Mouse (Mus musculus) lung, embryonic 15.5 days (tissue): ENCODE data around the gene Sf3a2. TPM values are rescaled to one million over a fixed set of nuclear protein-coding genes. Genes with fewer than 3 reads are reported as not detected.
"Not testable (repeated sequence)": the region's sequence is repeated elsewhere in the genome, so short reads cannot be mapped to it uniquely, and the experiment has no call there.

Experiments
- ATAC-seq: fragments of 200-750 bp; cut with Nextera tagmentation; 2 replicates; pipeline ENCODE4 v1.8.0; 2017; ENCODE audit warnings: moderate number of reproducible peaks, borderline replicate concordance; ENCODE audit not compliant: low FRiP score, low TSS enrichment; ENCODE audit errors: extremely low read depth
- H3K27ac ChIP-seq: fragments of 300-500 bp; sonication (generic); 2 replicates; pipeline ENCODE4 v1.5.1; 2015; ENCODE audit warnings: moderate library complexity, mild to moderate bottlenecking, inconsistent platforms
- H3K27me3 ChIP-seq: fragments of 300-500 bp; sonication (generic); 2 replicates; pipeline ENCODE4 v1.6.1; 2015; ENCODE audit warnings: inconsistent platforms
- H3K36me3 ChIP-seq: fragments of 300-500 bp; sonication (generic); 2 replicates; pipeline ENCODE4 v1.6.1; 2015; ENCODE audit warnings: inconsistent platforms
- H3K4me1 ChIP-seq: fragments of 300-500 bp; sonication (generic); 2 replicates; pipeline ENCODE4 v1.6.1; 2015; ENCODE audit warnings: inconsistent platforms
- H3K4me2 ChIP-seq: fragments of 300-500 bp; sonication (generic); 2 replicates; pipeline ENCODE4 v1.6.1; 2015; ENCODE audit warnings: inconsistent platforms, mild to moderate bottlenecking, moderate library complexity
- H3K4me3 ChIP-seq: fragments of 300-500 bp; sonication (generic); 2 replicates; pipeline ENCODE4 v1.5.1; 2015; ENCODE audit warnings: mild to moderate bottlenecking, inconsistent platforms
- H3K9ac ChIP-seq: fragments of 300-500 bp; sonication (generic); 2 replicates; pipeline ENCODE4 v1.6.1; 2015; ENCODE audit warnings: inconsistent platforms
- H3K9me3 ChIP-seq: fragments of 300-500 bp; sonication (generic); 2 replicates; pipeline ENCODE4 v1.6.1; 2016; ENCODE audit warnings: inconsistent platforms
- WGBS: fragments of 180-500 bp; shearing (Covaris S2); methylation state at CpG from one replicate; pipeline ENCODE4 v1.1.7; 2015; 5-methylcytosine and 5-hydroxymethylcytosine counted together
- polyA plus RNA-seq: library from polyadenylated mRNA; unstranded; fragments of >200 nt; fragmentation: Nextera tagmentation; extraction: Ambion mirVana; gene quantifications from 2 replicates; pipeline ENCODE4 v1.2.1, GENCODE M21; 2015

Gene Sf3a2
- polyA plus RNA-seq, 1 experiment from 2014 or later, result 64.7 TPM

- Histone ChIP-seq H3K36me3 (no peaks in the 10 kb centered on the region), H3K27ac (no peak overlapping the region), H3K9me3 (no peaks in the 10 kb centered on the region), H3K4me1 (no peaks in the 10 kb centered on the region), H3K4me3 (no peak overlapping the region), H3K9ac (no peak overlapping the region), H3K27me3 (no peaks in the 10 kb centered on the region), H3K4me2 (no peak overlapping the region)
- 19% methylated on average over 3 of the region's 3 CpGs for WGBS
- no peak for ATAC-seq
Observed at GRCm38 (mm10) chr10:80819406-80819805, 21.4 kb downstream of the Sf3a2 start.

GRCm38 (mm10) chr10:80821991-80822390 is 24.0 kb downstream of the Sf3a2 start:
- WGBS, result 37% methylated on average over 2 of the region's 2 CpGs
- H3K9me3 ChIP-seq, result no peaks in the 10 kb centered on the region
- no peak overlapping the region for H3K27ac ChIP-seq
- no peak overlapping the region for H3K4me2 ChIP-seq
- no peaks in the 10 kb centered on the region for H3K36me3 ChIP-seq
- H3K4me3 ChIP-seq, result no peak overlapping the region
- H3K4me1 ChIP-seq, result 0 out of 2 replicates have a peak, but pooled peaks cover 2% of the 10 kb centered on the region
- H3K27me3 ChIP-seq, result no peaks in the 10 kb centered on the region
- no peak overlapping the region for H3K9ac ChIP-seq
- ATAC-seq, result no peak

GRCm38 (mm10) chr10:80822528-80822927 is 24.5 kb downstream of the Sf3a2 start:
- 84% methylated on average over 5 of the region's 5 CpGs for WGBS
- H3K4me3 ChIP-seq, result no peak overlapping the region
- no peak overlapping the region for H3K4me2 ChIP-seq
- no peaks in the 10 kb centered on the region for H3K9me3 ChIP-seq
- no peaks in the 10 kb centered on the region for H3K36me3 ChIP-seq
- no peaks in the 10 kb centered on the region for H3K27me3 ChIP-seq
- no peak overlapping the region for H3K27ac ChIP-seq
- no peak for ATAC-seq
- no peak overlapping the region for H3K9ac ChIP-seq
- H3K4me1 ChIP-seq, result 0 out of 2 replicates have a peak, but pooled peaks cover 2% of the 10 kb centered on the region

- no peak overlapping the region for H3K27ac ChIP-seq
- H3K4me1 ChIP-seq, result peaks cover 9% of the 10 kb centered on the region
- no peak overlapping the region for H3K4me3 ChIP-seq
- H3K27me3 ChIP-seq, result no peaks in the 10 kb centered on the region
- no peaks in the 10 kb centered on the region for H3K9me3 ChIP-seq
- no peak overlapping the region for H3K9ac ChIP-seq
- WGBS, result 81% methylated on average over 1 of the region's 1 CpGs
- no peaks in the 10 kb centered on the region for H3K36me3 ChIP-seq
- ATAC-seq, result no peak
- H3K4me2 ChIP-seq, result no peak overlapping the region
Observed at GRCm38 (mm10) chr10:80823316-80823715, 25.3 kb downstream of the Sf3a2 start.

GRCm38 (mm10) chr10:80823847-80824643 is 26.0 kb downstream of the Sf3a2 start:
- no peak overlapping the region for H3K9ac ChIP-seq
- no peak overlapping the region for H3K4me3 ChIP-seq
- H3K27me3 ChIP-seq, result no peaks in the 10 kb centered on the region
- H3K27ac ChIP-seq, result no peak overlapping the region
- no peak overlapping the region for H3K4me2 ChIP-seq
- WGBS, result 58% methylated on average over 8 of the region's 8 CpGs
- no peaks in the 10 kb centered on the region for H3K9me3 ChIP-seq
- peaks cover under 1% of the 10 kb centered on the region for H3K36me3 ChIP-seq
- no peak for ATAC-seq
- peaks cover 13% of the 10 kb centered on the region for H3K4me1 ChIP-seq

GRCm38 (mm10) chr10:80824827-80825226 is 26.8 kb downstream of the Sf3a2 start:
- H3K4me3 ChIP-seq, result no peak overlapping the region
- H3K27me3 ChIP-seq, result no peaks in the 10 kb centered on the region

GRCm38 (mm10) chr10:80826151-80827062 is 28.4 kb downstream of the Sf3a2 start, which contains the start of gene Oaz1:
TSS of gene Oaz1 (plus strand) at chr10:80826656.
- peak within 1 kb of the TSS; percentile 80 for H3K4me2 ChIP-seq
- WGBS, result under 1% methylated on average over 82 of the region's 82 CpGs
- no peaks in the 10 kb centered on the region for H3K9me3 ChIP-seq
- peak within 1 kb of the TSS; percentile 77 for H3K4me3 ChIP-seq
- H3K27me3 ChIP-seq, result no peaks in the 10 kb centered on the region
- peaks cover 29% of the 10 kb centered on the region for H3K4me1 ChIP-seq
- peak within 1 kb of the TSS; percentile 96 for H3K9ac ChIP-seq
- H3K36me3 ChIP-seq, result peaks cover 17% of the 10 kb centered on the region
- peak within 1 kb of the TSS; percentile 92 for H3K27ac ChIP-seq
- peak; percentile 98 for ATAC-seq

More at GRCm38 (mm10) chr10:80824827-80825226, 26.8 kb downstream of the Sf3a2 start:
- H3K9me3 ChIP-seq, result no peaks in the 10 kb centered on the region
- no peak overlapping the region for H3K27ac ChIP-seq
- no peak overlapping the region for H3K9ac ChIP-seq
- H3K4me2 ChIP-seq, result no peak overlapping the region
- peaks cover 13% of the 10 kb centered on the region for H3K4me1 ChIP-seq
- no peak for ATAC-seq
- H3K36me3 ChIP-seq, result peaks cover 8% of the 10 kb centered on the region
- 59% methylated on average over 2 of the region's 2 CpGs for WGBS

- Histone ChIP-seq H3K27ac (peak overlapping the region; percentile 92), H3K36me3 (peaks cover 17% of the 10 kb centered on the region), H3K27me3 (no peaks in the 10 kb centered on the region), H3K9me3 (no peaks in the 10 kb centered on the region), H3K4me1 (peaks cover 29% of the 10 kb centered on the region), H3K4me2 (peak overlapping the region; percentile 80), H3K9ac (peak overlapping the region; percentile 96), H3K4me3 (peak overlapping the region; percentile 77)
- 5% methylated on average over 29 of the region's 29 CpGs for WGBS
- no peak for ATAC-seq
Observed at GRCm38 (mm10) chr10:80827063-80827869, 29.3 kb downstream of the Sf3a2 start.

GRCm38 (mm10) chr10:80827870-80828420 is 29.9 kb downstream of the Sf3a2 start:
- H3K27me3 ChIP-seq, result peaks cover 2% of the 10 kb centered on the region; the same call in 1 of the 2 replicates
- peak overlapping the region; percentile 80 for H3K4me2 ChIP-seq
- no peak for ATAC-seq
- no peak overlapping the region for H3K27ac ChIP-seq
- peak overlapping the region; percentile 77 for H3K4me3 ChIP-seq
- 61% methylated on average over 10 of the region's 10 CpGs for WGBS
- peak overlapping the region; percentile 96 for H3K9ac ChIP-seq
- H3K36me3 ChIP-seq, result peaks cover 17% of the 10 kb centered on the region
- H3K9me3 ChIP-seq, result no peaks in the 10 kb centered on the region
- H3K4me1 ChIP-seq, result peaks cover 29% of the 10 kb centered on the region

- H3K9me3 ChIP-seq, H3K9ac ChIP-seq, H3K27me3 ChIP-seq, ATAC-seq, H3K27ac ChIP-seq: not testable (repeated sequence)
- H3K4me1 ChIP-seq, result peaks cover 29% of the 10 kb centered on the region
- H3K4me2 ChIP-seq, result peak overlapping the region; percentile 80
- peaks cover 17% of the 10 kb centered on the region for H3K36me3 ChIP-seq
- 70% methylated on average over 8 of the region's 9 CpGs for WGBS
- peak overlapping the region; percentile 77; the same call in 1 of the 2 replicates for H3K4me3 ChIP-seq
Observed at GRCm38 (mm10) chr10:80828587-80828986, 30.6 kb downstream of the Sf3a2 start.
